13 mouse cellular contexts compared by ENCODE assay signal in the genomic region with DNA sequence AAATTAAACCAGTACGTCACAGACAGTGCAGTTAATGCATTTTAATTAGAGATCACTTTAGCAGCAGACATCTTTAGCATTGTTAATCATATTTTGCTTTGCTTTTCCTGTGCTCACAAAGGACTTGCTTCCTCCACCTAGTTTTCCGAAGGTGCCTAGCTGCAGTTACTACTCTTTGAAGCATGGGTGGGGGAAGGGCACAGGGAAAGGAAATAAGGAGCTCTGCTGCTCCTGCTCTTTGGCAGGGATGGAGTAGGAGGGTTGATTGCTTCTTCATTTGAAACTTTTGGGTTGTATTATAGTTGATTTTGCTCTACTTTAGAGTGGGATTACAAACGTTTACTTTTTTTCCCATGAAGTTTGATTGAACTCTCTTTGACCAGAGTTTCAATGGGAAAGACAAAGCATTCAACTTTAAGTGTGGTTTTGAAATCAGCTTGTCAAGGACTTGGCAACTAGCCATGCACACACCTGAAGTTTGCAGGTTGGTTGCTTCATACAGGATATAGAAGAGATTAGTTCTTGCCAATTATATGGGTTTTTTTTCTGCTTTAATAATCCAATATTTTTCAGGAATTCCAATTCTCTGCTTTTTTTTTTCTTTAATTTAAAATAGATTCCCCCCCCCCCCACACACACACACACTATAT.
DNase-seq lines count a peak whose midpoint lies in the region; ATAC-seq and TF ChIP-seq lines count a peak whose summit lies in the region.
"Had no signal": no experiment of that assay in that cellular context is flagged by ENCODE, and none has a peak within 500 bp of the region (broad histone marks: within the 10 kb centered on the region; RNA-seq: fewer than 3 reads in every experiment).

No protein-coding gene starts in this region.

- H3K36me3 ChIP-seq in kidney, adult 2 months (ENCODE audit: control insufficient read depth, insufficient read depth, low read length) = no peaks in the 10 kb centered on the region
- H3K36me3 ChIP-seq in lung, postnatal 0 days (ENCODE audit: insufficient read depth, low read length) = no peaks in the 10 kb centered on the region

- H3K9ac ChIP-seq in lung, postnatal 0 days (replicated peaks; ENCODE audit: low read depth) = no peak overlapping the region
- H3K9ac ChIP-seq: embryonic facial prominence, embryonic 12.5 days; forebrain, embryonic 13.5 days; midbrain, embryonic 13.5 days; neural tube, embryonic 12.5 days had no signal

- H3K27ac ChIP-seq in kidney, adult 2 months (ENCODE audit: insufficient read depth, low read depth, low read length) = no peak overlapping the region
- H3K27ac ChIP-seq in lung, postnatal 0 days (ENCODE audit: low read length) = 0 out of 2 replicates have a peak overlapping the region, but pooled peaks have one; percentile 4
- H3K27ac ChIP-seq: embryonic facial prominence, embryonic 12.5 days; forebrain, embryonic 13.5 days; hindbrain, postnatal 0 days; midbrain, embryonic 13.5 days; neural tube, embryonic 12.5 days had no signal

- no peak overlapping the region for H3K4me3 ChIP-seq in kidney, adult 2 months (ENCODE audit: insufficient read depth, low read depth, low read length)
- no peak overlapping the region for H3K4me3 ChIP-seq in lung, postnatal 0 days (ENCODE audit: low read depth, low read length)
- H3K4me3 ChIP-seq: embryonic facial prominence, embryonic 12.5 days; forebrain, embryonic 13.5 days; midbrain, embryonic 13.5 days; neural tube, embryonic 12.5 days had no signal

- no peak for TF ChIP-seq CTCF in kidney, adult 2 months (conservative IDR thresholded peaks at IDR 0.05; ENCODE audit: insufficient read depth, insufficient read length, low read depth, low read length)
- no peak for TF ChIP-seq CTCF in lung, postnatal 0 days (IDR thresholded peaks at IDR 0.05)

- no peak overlapping the region for H3K4me2 ChIP-seq in lung, postnatal 0 days (replicated peaks; ENCODE audit: low read depth, low read length)
- H3K4me2 ChIP-seq: embryonic facial prominence, embryonic 12.5 days; forebrain, embryonic 13.5 days; midbrain, embryonic 13.5 days; neural tube, embryonic 12.5 days had no signal

- no peaks in the 10 kb centered on the region for H3K9me3 ChIP-seq in lung, postnatal 0 days (ENCODE audit: low read length)
- H3K9me3 ChIP-seq: embryonic facial prominence, embryonic 12.5 days; forebrain, embryonic 13.5 days; midbrain, embryonic 13.5 days; neural tube, embryonic 12.5 days had no signal

- no peaks in the 10 kb centered on the region for H3K27me3 ChIP-seq in kidney, adult 2 months (replicated peaks; ENCODE audit: control insufficient read depth, insufficient read depth, low read length)
- no peaks in the 10 kb centered on the region for H3K27me3 ChIP-seq in lung, postnatal 0 days (replicated peaks; ENCODE audit: insufficient read depth, low read length)
- H3K27me3 ChIP-seq: embryonic facial prominence, embryonic 12.5 days; forebrain, embryonic 13.5 days; midbrain, embryonic 13.5 days; neural tube, embryonic 12.5 days had no signal

- peak; percentile 47 for DNase-seq in kidney, adult 2 months
- DNase-seq in kidney, adult 11 months = no peak
- peak; percentile 24 for DNase-seq in thymus, postnatal 25 days
- DNase-seq in thymus, adult 18-20 months = no peak
- peak; percentile 86 for DNase-seq in lung, postnatal 0 days (ENCODE audit: low spot score)
- no peak for DNase-seq in right cerebral cortex, adult 2 months (ENCODE audit: low spot score in 2 of 2)
- DNase-seq in layer of hippocampus, postnatal 36 days = no peak
- DNase-seq: layer of hippocampus, adult 9-11 months had no signal

- peak; percentile 78 for ATAC-seq in lung, postnatal 0 days
- ATAC-seq: forebrain, embryonic 13.5 days; hindbrain, postnatal 0 days; midbrain, embryonic 13.5 days had no signal

- 43% methylated on average over 3 of the region's 3 CpGs for WGBS in kidney, adult 2 months
- WGBS in lung, postnatal 0 days = 37% methylated on average over 3 of the region's 3 CpGs

- peaks cover 17% of the 10 kb centered on the region for H3K4me1 ChIP-seq in kidney, adult 2 months (ENCODE audit: control insufficient read depth, insufficient read depth, low read length)
- peaks cover 10% of the 10 kb centered on the region; the same call in 1 of the 2 replicates for H3K4me1 ChIP-seq in lung, postnatal 0 days (ENCODE audit: insufficient read depth, low read depth, low read length)

- no peak for TF ChIP-seq POLR2A in kidney, adult 2 months (IDR thresholded peaks at IDR 0.05; ENCODE audit: low read depth, low read length)

- peak; percentile 74 for TF ChIP-seq EP300 in lung, postnatal 0 days (IDR thresholded peaks at IDR 0.05)

Comparison
In these comparisons a context has a peak if more than half of its experiments do, and no peak if none do; other contexts are left out.
1. DNase-seq: peak in kidney, adult 2 months (single experiment), thymus, postnatal 25 days (single experiment) and lung, postnatal 0 days (single experiment); none in kidney, adult 11 months (single experiment), thymus, adult 18-20 months (0 of 2), right cerebral cortex, adult 2 months (0 of 2) and layer of hippocampus, postnatal 36 days (0 of 2).